Mouse (Mus musculus) gastrocnemius, postnatal 36 days (tissue): ENCODE results near the gene Mgmt. TPM values are rescaled to one million over a fixed set of nuclear protein-coding genes. Genes with fewer than 3 reads are reported as not detected.
A peak's percentile ranks its signal among the peaks of the same experiment; 100 is the strongest.

Experiments used
- DNase-seq, 2 experiments: peaks; one replicate each; pipeline ENCODE4 v3.0.0; 2022
- intact Hi-C: fragments of 180-260 bp; cut with DNase I; formaldehyde crosslinking; loops from one replicate; pipeline ENCODE4 v1.15.1; 2025
- total RNA-seq, 2 experiments: library from RNA; stranded (reverse); gene quantifications; 2 replicates each; pipeline ENCODE4 v1.2.3; 2021

The Mgmt gene
- total RNA-seq, 2 experiments from 2014 or later = 2.4 to 2.7 TPM

DNA sequence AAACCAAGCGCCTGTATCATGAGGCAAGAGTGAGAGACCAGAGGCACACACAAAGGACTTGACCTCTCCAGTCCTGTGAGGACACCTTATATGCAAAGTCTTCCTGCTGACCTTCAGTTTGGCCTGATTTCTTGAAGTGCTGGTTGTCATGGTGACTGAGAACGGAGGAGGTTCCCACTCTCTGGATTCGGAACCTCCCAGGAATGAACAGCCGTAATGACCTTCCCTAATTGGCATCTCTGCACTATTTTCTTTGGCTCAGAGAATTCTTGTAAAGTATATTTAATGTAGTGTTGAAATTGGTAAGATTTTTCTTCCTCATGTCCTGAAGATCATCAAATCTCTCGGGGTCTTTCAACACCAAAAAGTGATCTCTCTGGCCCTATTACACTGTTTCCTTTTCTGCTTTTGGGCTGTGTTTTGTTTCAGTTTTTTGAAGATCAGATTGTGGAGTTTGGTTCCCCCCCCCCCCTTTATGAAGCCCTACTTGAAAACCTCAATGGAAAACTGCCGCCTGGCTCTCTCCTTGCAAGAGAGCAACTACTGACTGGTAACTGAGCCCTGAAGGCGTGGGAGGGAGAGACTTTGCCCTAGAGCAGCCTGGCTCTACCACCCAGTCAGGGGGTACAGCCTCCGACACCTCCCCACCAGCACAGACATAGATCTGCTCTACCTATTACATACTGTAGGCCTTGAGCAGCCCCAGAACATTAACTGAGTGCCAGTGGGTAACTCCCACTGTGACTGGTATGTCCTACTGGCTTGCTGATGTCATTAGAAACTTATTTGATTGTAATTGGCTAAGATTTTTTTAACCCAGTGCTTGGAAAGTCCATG is 153.9 kb downstream of the Mgmt start:
- intact Hi-C loops = no loop called here
- DNase-seq = no peak

DNA sequence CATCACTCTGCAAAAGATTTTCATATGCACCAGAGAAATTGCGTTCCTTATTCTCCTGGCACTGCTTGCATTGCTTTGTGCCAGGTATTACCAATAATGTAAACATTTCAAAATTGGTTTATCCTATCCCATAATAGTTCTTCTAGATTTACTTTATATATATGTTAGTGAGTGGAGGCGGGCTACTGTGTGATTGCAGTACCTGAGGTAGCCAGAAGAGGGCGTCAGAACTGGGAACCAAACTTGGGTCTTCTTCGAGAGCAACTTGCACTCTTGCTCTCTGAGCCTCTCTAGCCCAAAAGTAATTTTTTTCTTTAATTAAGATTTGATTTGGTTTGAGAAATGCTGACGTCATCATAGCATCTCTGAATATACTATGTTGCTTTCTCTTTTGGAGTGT is 159.9 kb downstream of the Mgmt start:
- intact Hi-C loops = loop anchor here (10.0 kb wide), 1 partner anchor 270 kb away; no protein-coding TSS in a partner anchor
- DNase-seq = no peak

DNA sequence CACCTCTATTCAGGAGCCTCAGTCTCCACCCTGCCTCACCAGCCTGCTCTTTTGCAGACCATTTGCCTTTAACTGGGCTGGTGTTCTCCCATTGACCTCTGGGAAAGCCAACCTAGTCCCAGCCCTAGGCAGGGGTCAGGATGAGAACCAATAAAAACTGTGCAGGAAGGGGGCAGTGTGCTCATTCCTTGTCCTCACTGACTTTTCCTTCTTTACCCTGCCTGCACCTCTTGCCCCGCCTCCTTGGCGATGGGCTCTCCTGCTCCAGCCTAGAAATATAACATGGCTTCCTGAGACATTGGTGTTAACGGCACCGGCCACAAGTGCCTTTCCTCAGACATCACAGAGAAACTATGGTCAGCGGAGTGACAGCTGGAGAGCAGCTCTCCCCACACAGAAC is 161.7 kb downstream of the Mgmt start:
- intact Hi-C loops = loop anchor here (10.0 kb wide), 1 partner anchor 269 kb away; no protein-coding TSS in a partner anchor
- no peak for DNase-seq

DNA sequence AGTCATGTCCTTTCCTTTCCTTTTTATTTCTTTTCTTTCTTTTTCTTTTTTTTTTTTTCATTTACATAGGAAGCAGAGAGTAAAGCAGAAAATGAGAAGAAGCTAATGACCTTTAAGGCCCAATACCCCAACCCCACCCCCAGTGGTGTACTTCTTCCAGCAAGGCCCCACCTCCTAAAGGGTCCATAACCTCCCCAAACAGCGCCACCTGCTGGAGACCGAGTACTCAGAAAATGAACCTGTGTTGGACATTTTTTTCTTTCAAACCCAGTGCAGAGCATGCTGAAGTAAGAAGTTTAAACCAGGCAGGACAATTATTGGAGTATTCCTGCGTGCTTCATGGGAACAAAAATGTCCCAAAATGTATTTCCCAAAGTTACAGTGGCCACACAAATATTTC is 166.1 kb downstream of the Mgmt start:
- no peak for DNase-seq
- intact Hi-C loops = no loop called here

DNA sequence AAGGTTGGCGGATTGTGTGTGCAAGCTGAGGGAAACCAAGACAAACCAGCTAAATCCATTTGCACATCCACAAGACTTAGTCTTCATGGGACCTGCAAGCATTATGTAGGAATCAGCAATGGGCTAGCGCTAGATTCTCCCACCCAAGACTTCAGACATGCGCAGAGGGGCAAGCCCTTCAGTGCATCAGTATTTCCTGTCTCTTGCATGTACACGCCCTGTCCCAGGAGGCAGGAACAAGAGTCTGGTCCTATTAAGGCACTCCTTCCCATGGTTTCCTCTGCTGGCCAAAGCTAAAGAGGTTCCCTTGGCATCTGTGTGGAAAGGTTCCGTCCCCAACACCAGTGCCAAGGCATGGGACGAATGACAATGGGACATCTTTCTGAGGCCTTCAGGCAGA is 166.7 kb downstream of the Mgmt start:
- no peak for DNase-seq
- intact Hi-C loops = no loop called here

DNA sequence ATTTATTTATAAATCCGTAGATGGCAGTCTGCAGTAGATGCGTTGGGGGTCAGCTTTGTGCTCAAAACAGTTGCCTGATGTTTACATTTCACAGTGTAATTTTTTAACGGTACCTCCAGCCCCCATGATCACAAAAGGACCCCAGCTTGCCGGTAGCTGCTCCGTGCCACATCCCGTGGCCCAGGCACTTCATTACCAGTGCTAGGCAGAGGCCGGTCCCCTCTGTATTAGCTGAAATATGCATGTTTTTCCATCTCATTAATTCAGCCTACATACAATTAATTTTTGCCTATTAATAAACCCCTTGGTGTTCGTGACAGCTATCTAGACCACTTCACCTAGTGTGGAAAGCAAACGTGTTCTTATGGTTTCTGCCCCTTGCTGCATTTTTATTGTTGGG is 169.8 kb downstream of the Mgmt start:
- intact Hi-C loops = no loop called here

DNA sequence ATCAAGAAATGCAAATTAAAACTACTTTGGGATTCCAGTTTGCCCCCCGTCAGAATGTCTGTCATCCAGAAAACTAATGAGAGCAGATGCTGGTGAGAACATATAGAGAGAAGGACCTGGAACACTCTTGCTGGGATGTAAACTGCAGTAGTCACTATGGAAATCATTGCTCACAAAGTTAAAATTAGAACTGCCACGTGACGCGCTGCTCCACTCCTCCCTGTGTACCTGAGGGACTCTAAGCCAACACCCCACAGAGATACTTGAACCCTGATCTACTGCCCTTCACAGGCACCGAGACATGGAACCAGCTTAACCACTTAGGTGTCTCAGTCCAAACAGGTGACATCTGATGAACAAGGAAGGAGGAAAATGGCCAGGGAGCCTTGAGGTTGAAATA is 171.0 kb downstream of the Mgmt start:
- intact Hi-C loops = no loop called here
- no peak for DNase-seq

More for the DNA sequence above, 169.8 kb downstream of the Mgmt start:
- DNase-seq = no peak

DNA sequence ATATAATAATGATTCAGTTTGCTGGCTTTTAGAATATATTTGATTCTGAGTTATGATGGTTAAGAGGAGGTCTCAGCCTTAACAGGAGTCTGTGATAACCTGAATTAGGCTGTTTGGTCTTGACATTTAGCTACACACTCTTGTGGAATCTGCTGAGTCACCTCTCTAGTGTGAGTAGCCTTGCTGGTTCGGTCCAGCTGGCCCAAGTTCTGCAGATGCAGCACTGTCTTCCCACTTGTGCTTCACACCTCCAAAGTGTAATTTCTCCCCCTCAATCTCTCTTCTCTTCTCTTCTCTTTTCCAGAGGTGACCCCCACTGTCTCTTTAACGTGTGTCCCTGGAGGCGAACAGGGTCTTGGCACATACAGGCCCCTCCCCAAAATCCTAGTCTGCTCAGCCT is 171.8 kb downstream of the Mgmt start:
- intact Hi-C loops = no loop called here
- no peak for DNase-seq

DNA sequence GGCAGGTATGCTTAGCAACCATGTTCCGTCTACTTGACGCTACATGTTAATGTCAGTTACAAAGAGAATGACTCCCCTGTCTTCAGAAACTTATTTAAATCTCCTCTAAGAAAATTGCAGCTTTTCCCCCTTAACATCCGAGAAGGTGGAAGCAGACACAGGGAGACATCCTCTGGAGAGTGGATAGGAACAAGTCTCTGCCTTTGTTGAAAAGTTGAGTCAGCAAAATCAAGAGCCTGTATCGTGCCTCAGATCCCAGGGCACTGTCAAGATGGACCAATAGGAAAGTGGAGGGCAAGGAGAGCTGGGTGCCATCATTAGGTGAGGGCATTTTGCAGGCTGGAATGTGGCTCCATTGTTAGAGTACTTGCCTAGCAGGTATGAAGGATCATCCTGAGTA is 172.6 kb downstream of the Mgmt start:
- DNase-seq = no peak
- intact Hi-C loops = no loop called here

DNA sequence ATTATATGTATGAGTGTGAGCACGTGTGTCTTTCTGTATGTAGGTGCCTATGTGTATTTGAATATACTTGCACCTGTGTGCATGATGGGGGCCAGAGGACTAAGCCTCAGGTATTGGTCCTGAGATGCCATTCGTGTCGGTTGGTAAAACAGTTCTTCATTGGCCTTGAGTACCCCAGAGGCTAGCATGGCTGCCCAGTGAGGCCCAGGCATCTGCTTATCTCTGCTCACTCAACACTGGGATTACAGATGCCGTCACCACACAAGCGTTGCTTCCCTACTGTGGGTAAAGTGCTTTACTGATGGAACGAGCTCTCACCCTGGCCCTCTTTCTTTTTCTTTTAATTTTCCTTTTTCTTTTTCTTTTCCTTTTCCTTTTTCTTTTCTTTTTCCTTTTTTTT is 173.3 kb downstream of the Mgmt start:
- intact Hi-C loops = no loop called here
- no peak for DNase-seq

DNA sequence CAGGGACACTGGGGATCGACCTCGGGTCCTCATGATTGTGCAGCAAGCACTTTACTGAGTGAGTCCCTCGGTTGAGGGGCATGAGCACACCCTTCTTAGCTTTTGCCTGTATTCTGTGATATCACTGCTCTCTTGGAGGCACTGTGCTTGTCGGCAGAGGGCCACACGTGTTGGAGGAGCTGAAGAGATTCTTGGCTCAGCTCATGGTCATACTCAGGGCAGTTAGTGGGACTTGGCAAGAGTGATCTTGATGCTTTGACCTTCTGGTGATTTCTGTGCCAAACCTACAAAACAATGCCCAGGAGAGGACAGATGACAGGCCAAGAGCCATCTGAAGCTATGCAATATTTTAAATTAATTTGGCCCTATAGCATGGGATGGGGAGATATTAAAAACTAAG is 174.4 kb downstream of the Mgmt start:
- intact Hi-C loops = no loop called here
- DNase-seq = no peak

DNA sequence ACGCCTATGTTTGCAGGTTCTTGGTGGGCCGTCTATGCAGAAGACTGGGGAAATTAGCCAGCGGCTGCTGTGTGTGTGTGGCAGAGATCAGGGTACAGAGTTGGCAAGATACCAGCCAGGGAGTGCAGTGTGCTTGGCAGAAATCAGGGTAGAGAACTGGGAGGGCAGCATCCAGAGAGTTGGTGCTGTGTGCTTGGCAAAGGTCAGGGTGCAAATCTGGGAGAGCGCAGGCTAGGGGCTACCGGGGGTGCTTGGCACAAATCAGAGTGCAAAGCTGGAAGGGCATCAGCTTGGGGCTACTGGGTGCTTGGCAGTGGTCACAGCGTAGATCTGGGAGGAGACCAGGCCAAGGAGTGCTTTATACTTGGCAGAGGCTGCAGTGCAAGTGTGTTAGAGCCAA is 175.4 kb downstream of the Mgmt start:
- intact Hi-C loops = loop anchor here (10.0 kb wide), 1 partner anchor 575 kb away; no protein-coding TSS in a partner anchor
- DNase-seq = no peak

DNA sequence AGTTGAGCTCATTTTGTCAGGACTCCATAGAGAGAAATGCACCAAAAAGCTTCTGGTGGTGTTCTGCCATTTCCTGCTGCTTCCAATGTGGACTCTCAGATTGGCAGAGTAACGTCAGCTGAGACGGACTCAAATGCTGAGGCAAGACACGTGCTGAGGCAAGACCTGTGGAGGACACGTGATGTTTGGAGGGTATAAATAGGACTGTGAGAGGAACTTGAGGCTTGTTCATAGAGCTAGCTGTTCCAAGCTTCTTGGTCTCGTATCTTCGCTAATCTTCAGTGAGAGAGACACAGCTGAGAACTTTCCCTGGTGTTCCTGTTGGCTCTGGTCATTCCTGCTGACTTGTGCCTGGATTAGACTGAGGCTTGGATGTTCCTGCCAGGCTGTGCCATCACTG is 176.9 kb downstream of the Mgmt start:
- intact Hi-C loops = loop anchor here (10.0 kb wide), 1 partner anchor 577 kb away; no protein-coding TSS in a partner anchor

DNA sequence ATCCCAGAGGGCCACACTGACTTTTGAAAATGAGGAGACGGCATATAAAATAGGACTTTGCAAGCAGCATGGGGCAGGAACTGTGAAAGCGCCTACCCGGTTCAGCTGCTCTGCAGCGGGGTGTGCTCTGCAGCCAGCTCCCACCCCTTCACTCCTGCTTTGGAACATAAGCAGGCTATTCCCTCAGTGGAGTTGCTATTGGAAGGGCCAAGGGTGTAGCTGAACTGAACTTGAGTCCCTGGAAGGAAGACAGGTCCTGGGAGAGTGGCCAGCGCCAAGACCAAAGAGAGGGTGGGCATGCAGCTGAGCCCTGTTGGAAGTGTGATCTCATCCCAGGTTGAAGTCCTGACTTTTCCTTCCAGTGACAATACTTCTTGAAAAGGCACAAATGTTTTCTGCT is 179.5 kb downstream of the Mgmt start:
- intact Hi-C loops = loop anchor here (10.0 kb wide), 1 partner anchor 579 kb away; no protein-coding TSS in a partner anchor
- DNase-seq = peak; percentile 49 to 55

More for the DNA sequence above, 176.9 kb downstream of the Mgmt start:
- DNase-seq = no peak

DNA sequence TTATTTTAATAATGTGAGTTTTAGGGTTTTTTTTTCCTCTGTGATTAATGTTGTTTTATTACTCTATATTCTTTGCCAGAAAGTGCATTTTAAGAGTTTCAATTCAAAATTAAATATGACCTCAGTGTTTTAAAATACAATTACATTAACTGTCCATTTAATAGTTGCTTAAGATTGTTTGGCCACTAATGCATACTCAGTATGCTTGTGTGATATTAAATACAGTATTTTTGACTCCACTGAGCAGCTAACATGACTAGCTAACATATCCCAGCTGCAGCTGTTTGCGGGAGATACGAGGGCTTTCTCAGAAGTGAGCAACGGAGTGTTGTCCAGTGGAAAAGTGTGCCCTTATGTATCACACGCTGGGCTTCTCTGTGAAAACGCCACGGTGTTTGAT is 179.9 kb downstream of the Mgmt start:
- intact Hi-C loops = loop anchor here (10.0 kb wide), 1 partner anchor 580 kb away; no protein-coding TSS in a partner anchor
- no peak for DNase-seq

DNA sequence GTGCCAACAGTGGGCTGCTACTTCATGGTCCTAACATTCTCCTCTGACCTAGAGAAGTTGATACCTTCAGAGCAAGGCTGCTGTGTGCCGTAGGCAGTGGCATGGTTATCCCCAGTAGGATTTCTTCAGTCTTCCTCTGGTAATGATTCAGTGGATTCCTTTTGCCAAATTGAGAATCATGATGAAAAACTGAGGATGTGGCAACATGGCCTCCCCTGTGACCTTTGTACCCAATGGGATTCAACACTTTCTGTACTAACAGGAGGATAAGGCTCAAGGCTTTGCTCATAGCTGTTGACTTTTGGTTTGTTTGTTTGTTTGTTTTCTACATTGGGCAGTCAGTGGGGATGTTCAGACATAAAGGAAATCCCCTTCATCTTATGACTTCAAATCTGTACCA is 180.9 kb downstream of the Mgmt start:
- intact Hi-C loops = loop anchor here (10.0 kb wide), 1 partner anchor 580 kb away; no protein-coding TSS in a partner anchor
- no peak for DNase-seq

DNA sequence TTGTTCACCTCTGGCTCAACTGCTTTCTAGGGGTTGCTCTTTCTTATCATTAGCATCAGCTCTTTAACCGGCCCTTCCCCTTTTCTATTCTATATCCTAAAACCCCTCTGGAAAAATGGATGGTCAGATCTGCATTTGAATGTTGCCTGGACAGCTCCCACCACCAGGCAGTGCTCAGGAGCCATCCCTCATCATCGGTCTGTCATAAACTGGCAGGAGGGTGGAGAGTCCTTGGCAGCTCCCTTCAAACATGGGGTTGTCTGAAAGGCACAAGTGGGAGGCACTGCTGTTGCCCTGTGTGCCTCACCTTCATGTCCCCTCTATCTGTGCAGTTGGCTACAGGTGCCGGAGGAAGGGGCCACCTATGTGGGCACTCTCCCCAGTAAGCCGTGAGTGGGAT is 185.8 kb downstream of the Mgmt start:
- intact Hi-C loops = no loop called here
- no peak for DNase-seq

DNA sequence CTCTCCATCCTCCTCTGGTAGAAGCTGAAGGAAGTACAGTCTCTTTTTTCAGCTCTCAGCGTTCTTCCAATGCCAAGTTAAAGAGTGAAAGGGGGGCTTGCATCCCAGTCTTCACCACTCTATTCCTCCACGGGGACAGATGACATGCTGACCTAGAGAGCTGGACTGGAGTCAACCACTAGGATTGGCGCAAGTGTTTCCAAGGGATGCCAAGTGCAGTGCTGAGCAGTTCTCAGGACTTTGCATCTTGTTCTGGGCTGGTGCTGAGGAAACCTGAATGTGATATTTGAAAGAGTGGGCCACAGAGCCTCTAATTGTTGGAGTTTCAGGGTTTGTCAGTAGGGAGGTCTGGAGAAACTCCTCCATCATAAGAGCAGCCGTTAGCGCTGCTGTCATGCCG is 187.8 kb downstream of the Mgmt start:
- DNase-seq = no peak
- intact Hi-C loops = no loop called here

DNA sequence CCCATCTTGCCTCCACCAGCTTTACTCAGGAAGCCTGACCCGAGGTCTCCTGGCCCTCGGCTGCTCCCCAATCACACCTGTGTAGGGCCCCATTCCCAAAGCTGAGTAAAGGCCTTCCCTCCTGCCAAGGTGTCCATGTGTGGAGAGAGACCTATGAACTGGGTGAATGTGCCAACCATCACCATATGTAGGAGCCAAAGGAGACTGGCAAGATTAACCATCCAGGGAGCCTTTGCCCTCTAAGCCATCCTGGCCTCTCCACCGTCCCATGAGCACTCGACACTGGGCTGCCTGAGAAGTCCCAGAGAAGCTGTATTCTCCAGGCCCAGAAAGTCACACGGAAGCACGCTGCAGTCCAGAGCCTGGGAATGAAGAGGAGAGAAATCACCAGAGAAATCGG is 190.2 kb downstream of the Mgmt start:
- no peak for DNase-seq
- intact Hi-C loops = no loop called here

DNA sequence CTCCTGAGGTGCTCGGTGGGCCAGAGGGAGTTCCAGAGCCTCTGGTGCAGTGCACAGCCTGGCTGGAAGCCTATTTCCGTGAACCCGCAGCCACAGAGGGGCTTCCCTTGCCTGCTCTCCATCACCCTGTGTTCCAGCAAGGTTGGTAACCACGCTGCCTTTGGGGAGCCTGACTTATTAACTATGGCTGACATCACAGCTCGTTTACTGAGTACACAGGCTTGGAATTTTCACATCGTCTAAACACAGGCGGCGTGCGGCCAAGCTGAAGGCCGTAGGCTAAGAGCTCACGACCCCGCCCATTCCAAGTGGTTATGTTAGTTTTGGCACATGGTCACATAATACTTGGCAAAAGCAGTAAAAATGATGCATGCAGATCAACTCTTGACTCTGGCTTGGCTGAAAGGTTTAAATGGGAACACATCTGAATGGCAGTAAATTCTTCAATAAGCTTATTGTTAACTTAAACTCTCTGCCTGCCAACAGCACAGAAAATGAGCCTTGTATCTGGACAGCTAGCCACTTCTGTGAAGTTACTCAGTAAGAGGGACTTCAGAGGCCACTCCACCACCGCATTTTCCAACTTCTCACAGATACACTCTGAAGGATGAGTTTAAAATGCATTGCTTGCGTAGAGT is 191.7 kb downstream of the Mgmt start:
- intact Hi-C loops = no loop called here
- peak; percentile 52 to 68 for DNase-seq

DNA sequence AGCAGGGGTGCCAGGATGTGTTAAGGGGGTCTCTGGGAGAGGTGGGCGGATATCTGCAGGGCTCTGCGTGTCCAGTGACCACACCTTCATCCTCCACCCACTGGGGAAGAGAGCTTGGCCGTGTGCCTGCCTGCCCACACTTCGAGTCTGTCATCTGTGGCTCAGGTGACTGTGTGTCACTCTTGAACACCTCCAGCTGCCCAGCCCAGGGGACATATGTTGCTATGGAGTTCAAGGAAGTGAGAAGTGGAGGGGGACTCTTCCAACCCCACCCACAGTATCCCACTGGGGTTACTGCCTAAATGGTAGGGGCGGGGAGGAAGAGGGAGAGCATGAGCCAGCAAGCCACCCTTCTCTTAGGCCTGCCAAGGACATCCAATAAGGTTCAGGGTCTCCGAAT is 192.7 kb downstream of the Mgmt start:
- intact Hi-C loops = no loop called here

DNA sequence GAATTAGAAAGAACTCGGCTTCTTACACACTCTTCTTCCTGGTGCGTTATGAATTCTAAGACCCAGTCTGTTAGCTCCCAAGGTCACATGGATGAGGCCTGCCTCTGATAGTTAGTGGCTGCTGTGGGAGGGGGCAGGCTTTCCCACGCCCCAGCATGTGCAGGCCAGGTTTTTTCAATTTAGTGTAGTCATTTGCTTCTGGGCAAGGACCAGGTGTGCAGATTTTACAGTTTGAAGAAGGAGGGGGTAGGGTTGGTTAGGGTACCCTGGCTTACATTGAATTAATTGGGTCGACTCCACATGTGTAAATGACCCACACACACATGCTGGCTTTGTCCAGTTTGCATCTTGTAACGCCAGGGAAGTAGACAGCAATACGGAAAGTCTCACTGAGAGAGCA is 193.7 kb downstream of the Mgmt start:
- no peak for DNase-seq
- intact Hi-C loops = no loop called here

More for the DNA sequence above, 192.7 kb downstream of the Mgmt start:
- DNase-seq = no peak
